Mouse (Mus musculus) thymus, adult 2 months (tissue): ENCODE measurements around the gene Dcaf11.

Experiments
- CTCF ChIP-seq: fragments of 200-500 bp; IDR thresholded peaks from 2 replicates; pipeline ENCODE4 v1.5.1; 2012; ENCODE audit warnings: mild to moderate bottlenecking, control low read depth, low read length, moderate library complexity, borderline replicate concordance; ENCODE audit not compliant: control insufficient read depth, poor library complexity, insufficient read depth; ENCODE audit errors: extremely low read depth
- POLR2A ChIP-seq: fragments of 200-500 bp; IDR thresholded peaks from 2 replicates; pipeline ENCODE4 v1.6.1; 2012; ENCODE audit warnings: mild to moderate bottlenecking, low read length, control low read depth, moderate library complexity; ENCODE audit not compliant: control insufficient read depth, poor library complexity, insufficient read depth; ENCODE audit errors: extremely low read depth

DNA sequence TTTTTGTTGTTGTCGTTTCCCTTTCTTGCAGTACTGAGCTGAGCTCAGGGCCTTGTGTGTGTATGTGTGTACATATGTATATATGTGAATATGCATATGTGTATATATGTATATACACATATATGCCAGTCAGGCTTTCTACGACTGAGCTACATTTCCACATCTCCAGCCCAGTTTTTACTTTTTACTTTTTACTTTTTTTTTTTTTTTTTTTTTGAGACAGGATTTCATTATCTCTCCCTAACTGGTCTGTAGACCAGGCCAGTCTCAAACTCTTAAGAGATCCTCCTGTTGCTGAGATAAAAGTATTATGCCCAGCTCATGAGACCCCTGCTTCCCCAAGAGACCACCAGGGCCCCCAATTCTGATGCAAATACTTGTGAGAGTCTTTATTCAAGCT, 57.0 kb downstream of the Dcaf11 start:
- TF ChIP-seq CTCF (no peak), POLR2A (no peak)
